Mouse (Mus musculus) WW6 (cell line): ENCODE results near the gene Pdzrn4.

Experiments
- DNase-seq: peaks from one replicate; pipeline ENCODE4 v3.0.0-alpha.2; 2013; ENCODE audit warnings: low read depth, low spot score

Pdzrn4 gene

GRCm38 (mm10) chr15:92587431-92587830, 190.8 kb downstream of the Pdzrn4 start:
- no peak for DNase-seq

- no peak for DNase-seq
Measured at GRCm38 (mm10) chr15:92594721-92595120, 198.0 kb downstream of the Pdzrn4 start.

DNA sequence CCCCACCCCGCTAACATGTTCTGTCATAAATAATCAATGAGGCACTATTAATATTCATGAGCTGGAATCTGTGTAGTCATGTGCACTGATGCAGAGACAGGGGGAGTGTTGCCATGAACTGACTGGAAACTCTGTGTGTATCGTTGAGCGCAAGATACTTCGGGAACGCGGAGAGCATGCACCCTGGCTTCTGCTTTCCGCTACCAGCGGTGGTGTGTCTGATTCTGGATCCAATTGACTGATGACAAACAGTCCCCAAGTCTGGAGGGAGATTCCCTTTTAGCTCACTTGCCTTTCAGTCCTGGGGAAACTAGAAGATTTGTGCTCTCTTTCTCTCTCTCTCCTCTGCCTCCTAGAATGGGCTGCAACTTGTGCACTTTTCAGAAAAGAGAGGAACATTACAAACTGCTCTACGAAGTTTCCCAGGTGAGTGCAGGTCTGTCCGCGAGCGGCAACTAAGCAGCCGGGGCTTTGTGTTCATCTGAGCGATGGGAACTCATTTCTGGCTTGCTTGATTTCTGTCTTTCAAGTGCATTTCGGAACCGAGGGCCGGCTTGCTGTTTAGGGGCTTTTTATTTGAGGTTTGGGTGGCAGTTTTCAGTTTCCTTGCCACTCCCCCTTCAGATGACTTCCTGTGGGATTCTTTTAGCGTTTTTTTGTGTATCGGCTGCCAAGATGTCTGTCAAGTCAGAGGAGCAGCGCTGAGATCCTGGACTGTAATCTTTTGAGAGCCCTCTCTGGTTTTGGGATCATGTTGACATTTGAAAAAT, 200.5 kb downstream of the Pdzrn4 start:
- no peak for DNase-seq

GRCm38 (mm10) chr15:92598380-92599295, 202.0 kb downstream of the Pdzrn4 start:
- no peak for DNase-seq

DNA sequence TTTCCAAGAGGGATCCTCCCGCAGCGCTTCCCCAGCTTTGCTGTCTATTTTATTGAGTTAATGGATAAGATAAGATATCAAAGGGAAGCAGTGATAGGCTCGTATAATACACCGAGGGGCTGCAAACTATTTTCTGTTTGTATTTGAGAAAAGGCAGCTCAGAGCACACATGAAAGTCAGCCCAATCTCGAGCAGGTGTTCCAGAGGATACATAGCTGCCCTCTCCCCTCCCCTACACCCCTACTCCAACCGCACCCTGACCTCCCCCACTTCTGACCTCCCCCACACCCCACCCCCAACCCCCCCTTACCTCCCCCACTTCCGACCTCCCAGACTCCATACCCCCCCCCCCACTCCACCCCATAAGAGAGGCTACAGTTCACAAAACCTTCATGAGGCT, 202.7 kb downstream of the Pdzrn4 start:
- DNase-seq = no peak

- DNase-seq = no peak
Measured at GRCm38 (mm10) chr15:92610866-92611265, 214.2 kb downstream of the Pdzrn4 start.

DNA sequence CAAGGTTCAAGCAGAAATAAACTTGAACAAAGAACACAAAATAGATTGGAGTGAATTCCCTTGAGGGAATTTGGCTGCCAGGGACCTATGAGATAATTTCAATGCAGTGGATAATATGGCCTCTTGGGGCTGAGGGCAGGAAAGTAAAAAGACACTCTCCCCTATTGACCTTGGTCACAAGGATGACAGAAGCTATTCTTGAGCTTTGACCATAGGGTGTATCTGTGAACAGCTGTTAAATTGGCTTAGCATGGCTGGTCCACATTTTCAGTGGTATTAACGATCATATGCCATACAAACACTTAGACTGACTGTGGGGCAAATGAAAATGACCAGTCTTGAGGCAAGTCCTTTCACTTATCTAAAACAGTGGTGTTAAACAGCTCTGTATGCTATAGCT, 215.7 kb downstream of the Pdzrn4 start:
- no peak for DNase-seq

DNA sequence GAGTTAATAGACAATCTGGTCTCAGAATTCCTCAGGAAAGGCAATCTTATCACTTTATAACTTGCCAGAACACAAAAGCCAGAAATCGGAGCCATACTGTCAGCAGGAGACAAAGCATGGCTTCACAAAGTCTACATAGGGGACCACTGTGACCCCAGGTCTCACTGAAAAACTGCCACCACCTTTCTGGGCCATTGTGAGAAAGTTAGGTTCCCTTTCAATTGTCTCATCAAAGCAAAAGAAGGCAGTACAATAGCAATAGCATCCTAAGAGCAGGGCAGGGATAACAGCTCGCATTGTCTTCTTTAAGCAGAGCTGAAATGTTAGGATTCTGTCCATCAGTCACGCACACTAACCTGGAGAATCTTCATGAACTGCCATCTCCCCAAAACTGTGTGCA, 216.5 kb downstream of the Pdzrn4 start:
- DNase-seq = no peak

DNA sequence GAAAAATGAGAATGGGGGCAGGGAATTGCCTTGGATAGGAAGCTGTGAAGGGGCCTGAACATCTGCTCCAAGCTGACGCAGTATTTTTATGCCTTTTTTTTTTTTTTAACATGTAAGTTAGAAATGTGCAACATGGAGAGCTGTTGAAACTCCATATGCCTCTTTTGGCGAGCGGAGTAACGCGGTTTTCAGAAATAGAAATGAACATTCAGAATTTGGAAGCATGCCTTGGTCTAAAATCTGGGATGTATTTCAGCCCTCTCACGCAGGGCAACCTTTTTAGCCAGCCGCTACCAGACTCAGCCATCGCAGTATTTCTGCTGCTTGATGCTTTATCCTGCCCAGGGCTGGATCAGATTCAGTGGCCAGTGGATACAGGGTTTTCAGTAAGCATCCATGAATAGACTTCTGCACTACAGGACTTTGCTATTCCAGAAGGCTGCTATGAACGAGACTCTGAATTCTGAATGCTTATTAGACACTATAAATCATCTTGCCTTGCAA, 225.1 kb downstream of the Pdzrn4 start:
- DNase-seq = no peak

DNA sequence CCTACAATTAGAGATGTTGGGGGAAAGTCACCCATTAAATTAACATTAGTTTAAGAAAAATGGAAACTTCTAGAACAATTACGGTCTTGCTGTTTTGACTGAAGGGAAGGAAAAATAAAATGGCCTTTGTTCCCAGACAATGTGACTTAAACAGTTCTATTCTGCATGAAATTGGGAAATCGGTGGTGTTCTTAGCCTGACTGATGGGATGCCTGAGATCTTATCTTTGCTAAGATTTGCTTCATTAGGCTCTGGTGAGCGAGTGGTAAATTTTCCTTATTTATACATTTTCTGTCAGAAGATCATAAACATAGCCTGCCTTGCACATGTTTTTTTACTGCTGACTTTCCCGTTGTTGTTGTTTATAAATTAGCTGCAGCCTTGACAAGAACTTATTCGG, 225.6 kb downstream of the Pdzrn4 start:
- DNase-seq = no peak

DNA sequence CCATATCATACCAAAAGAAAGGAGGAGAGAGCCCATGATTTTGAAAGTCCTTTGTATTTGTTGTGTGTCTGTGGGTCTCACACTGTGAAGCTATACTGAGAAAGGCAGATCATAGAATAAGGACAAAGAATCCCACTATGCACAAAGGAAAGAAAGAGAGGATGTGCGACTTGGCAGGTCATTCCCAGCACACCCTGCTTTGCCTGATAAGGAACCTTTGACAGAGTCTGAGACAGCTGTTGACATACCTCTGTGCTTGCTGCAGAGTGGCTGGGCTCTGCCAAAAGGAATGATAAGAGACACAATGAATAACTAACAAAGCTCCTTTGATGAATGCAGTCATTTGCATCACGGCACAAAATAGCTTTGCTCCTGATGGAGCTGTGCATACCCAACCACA, 232.5 kb downstream of the Pdzrn4 start:
- DNase-seq = no peak

- DNase-seq = no peak
Measured at GRCm38 (mm10) chr15:92634044-92634610, 237.4 kb downstream of the Pdzrn4 start.

GRCm38 (mm10) chr15:92640212-92641082, 243.8 kb downstream of the Pdzrn4 start:
- no peak for DNase-seq

- no peak for DNase-seq
Measured at GRCm38 (mm10) chr15:92671279-92672051, 274.8 kb downstream of the Pdzrn4 start.

GRCm38 (mm10) chr15:92676096-92676495, 279.4 kb downstream of the Pdzrn4 start:
- DNase-seq = no peak

- DNase-seq = no peak
Measured at GRCm38 (mm10) chr15:92678377-92678776, 281.7 kb downstream of the Pdzrn4 start.

DNA sequence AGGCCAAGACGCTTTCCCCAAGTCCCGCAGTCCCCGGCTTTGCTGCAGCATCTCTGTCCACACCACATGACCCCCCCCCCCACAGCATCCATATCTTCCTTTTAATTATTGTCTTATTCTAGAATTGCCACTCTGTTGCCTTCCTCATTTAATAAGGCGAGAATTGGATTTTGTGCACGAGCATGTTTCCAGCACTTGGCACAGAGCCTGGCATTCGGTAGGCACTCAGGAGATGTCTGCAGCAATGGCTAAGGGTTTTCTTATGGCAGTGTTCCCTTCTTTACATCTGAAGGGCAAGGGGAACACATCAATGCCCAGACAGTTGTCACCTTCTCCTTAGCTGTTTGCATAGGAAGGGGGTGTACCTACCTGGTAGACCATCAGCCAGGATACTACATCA, 282.9 kb downstream of the Pdzrn4 start:
- DNase-seq = no peak

- no peak for DNase-seq
Measured at GRCm38 (mm10) chr15:92696276-92696956, 299.7 kb downstream of the Pdzrn4 start.

- no peak for DNase-seq
Measured at GRCm38 (mm10) chr15:92704146-92704545, 307.5 kb downstream of the Pdzrn4 start.

- no peak for DNase-seq
Measured at GRCm38 (mm10) chr15:92738676-92739075, 342.0 kb downstream of the Pdzrn4 start.
